Mouse (Mus musculus): Measurements from ENCODE around the gene Acadm.

GRCm38 (mm10) chr3:153957916-153958315 is 13.5 kb upstream of the Acadm start:
- TF ChIP-seq CTCF (conservative IDR thresholded peaks at IDR 0.05; ENCODE audit: insufficient read depth, insufficient read length, low read depth, low read length) (no peak), POLR2A (IDR thresholded peaks at IDR 0.05; ENCODE audit: low read depth, low read length) (no peak)

Measured in kidney, adult 2 months (tissue).